Mouse (Mus musculus) MEL (cell line): Measurements from ENCODE around the gene Ypel5. TPM values are rescaled to one million over a fixed set of nuclear protein-coding genes. Genes with fewer than 3 reads are reported as not detected.

Source experiments
- DNase-seq: peaks from one replicate; pipeline ENCODE4 v3.0.0; 2011; ENCODE audit warnings: low read depth, low spot score
- H3K27ac ChIP-seq: 2 replicates; pipeline ENCODE4 v1.5.1; 2012; ENCODE audit warnings: low read depth, mild to moderate bottlenecking, control low read depth, low read length, moderate library complexity; ENCODE audit not compliant: control insufficient read depth
- H3K27me3 ChIP-seq, 2 experiments: fragments of 150-350 bp in 1 of 2; sonication (generic) in 1 of 2; 2 replicates each; pipeline ENCODE4 v1.6.1; 2012; ENCODE audit warnings: low read length in 2 of 2, mild to moderate bottlenecking in 2 of 2, improper control_type of control experiment in 1 of 2, moderate library complexity in 1 of 2; ENCODE audit not compliant: insufficient read depth in 2 of 2, control insufficient read depth in 1 of 2
- H3K36me3 ChIP-seq, 2 experiments: 2 replicates each; pipeline ENCODE4 v1.6.1; 2012 to 2014; ENCODE audit warnings: low read length in 2 of 2, improper control_type of control experiment in 1 of 2, inconsistent platforms in 1 of 2, mild to moderate bottlenecking in 1 of 2; ENCODE audit not compliant: insufficient read depth in 2 of 2, control insufficient read depth in 1 of 2
- H3K4me1 ChIP-seq, 2 experiments: fragments of 150-350 bp in 1 of 2; sonication (generic) in 1 of 2; 2 replicates each; pipeline ENCODE4 v1.6.1; 2012; ENCODE audit warnings: low read length in 2 of 2, improper control_type of control experiment in 1 of 2, mild to moderate bottlenecking in 1 of 2; ENCODE audit not compliant: insufficient read depth in 2 of 2, control insufficient read depth in 1 of 2
- H3K4me3 ChIP-seq, 2 experiments: fragments of 150-350 bp in 1 of 2; sonication (generic) in 1 of 2; 2 replicates each; pipeline ENCODE4 v1.5.1; 2012; ENCODE audit warnings: low read depth in 2 of 2, low read length in 2 of 2, mild to moderate bottlenecking in 2 of 2, moderate library complexity in 2 of 2, control low read depth in 1 of 2, improper control_type of control experiment in 1 of 2; ENCODE audit not compliant: control insufficient read depth in 1 of 2, insufficient read depth in 1 of 2
- H3K79me2 ChIP-seq: 2 replicates; pipeline ENCODE4 v1.6.1; 2012; ENCODE audit warnings: mild to moderate bottlenecking, low read length, moderate library complexity; ENCODE audit not compliant: control insufficient read depth, poor library complexity, insufficient read depth
- H3K9ac ChIP-seq: 2 replicates; pipeline ENCODE4 v1.6.1; 2012; ENCODE audit warnings: low read depth, mild to moderate bottlenecking, control low read depth, low read length, moderate library complexity; ENCODE audit not compliant: control insufficient read depth, poor library complexity, severe bottlenecking
- H3K9me3 ChIP-seq: fragments of 150-350 bp; sonication (generic); replicated peaks from 2 replicates; pipeline ENCODE4 v1.6.1; 2012; ENCODE audit warnings: mild to moderate bottlenecking, low read length, improper control_type of control experiment, moderate library complexity; ENCODE audit not compliant: insufficient read depth
- BHLHE40 ChIP-seq: IDR thresholded peaks from 2 replicates; pipeline ENCODE4 v1.6.1; 2012; ENCODE audit warnings: low read depth, mild to moderate bottlenecking, inconsistent platforms, low read length, improper control_type of control experiment, borderline replicate concordance
- CTCF ChIP-seq, 3 experiments: IDR thresholded peaks in 2 of 3; conservative IDR thresholded peaks in 1 of 3; 2 replicates each; pipeline ENCODE4 v1.5.1; 2011 to 2012; ENCODE audit warnings: low read length in 3 of 3, low read depth in 2 of 3, mild to moderate bottlenecking in 2 of 3, improper control_type of control experiment in 1 of 3, inconsistent platforms in 1 of 3, mixed read lengths in 1 of 3, moderate library complexity in 1 of 3; ENCODE audit not compliant: control insufficient read depth in 1 of 3, insufficient read depth in 1 of 3, poor library complexity in 1 of 3, severe bottlenecking in 1 of 3
- E2F4 ChIP-seq: IDR thresholded peaks from 2 replicates; pipeline ENCODE4 v1.6.1; 2011; ENCODE audit warnings: low read depth, low read length, improper control_type of control experiment, borderline replicate concordance
- ELF1 ChIP-seq: IDR thresholded peaks from 2 replicates; pipeline ENCODE4 v1.6.1; 2014; ENCODE audit warnings: low read depth, mild to moderate bottlenecking, inconsistent platforms, low read length, improper control_type of control experiment, moderate library complexity
- EP300 ChIP-seq, 2 experiments: IDR thresholded peaks; 2 replicates each; pipeline ENCODE4 v1.6.1; 2011; ENCODE audit warnings: improper control_type of control experiment in 2 of 2, low read length in 2 of 2, low read depth in 1 of 2, mild to moderate bottlenecking in 1 of 2
- ETS1 ChIP-seq: IDR thresholded peaks from 2 replicates; pipeline ENCODE4 v1.6.1; 2012; ENCODE audit warnings: low read depth, mild to moderate bottlenecking, inconsistent platforms, low read length, improper control_type of control experiment, moderate library complexity
- GATA1 ChIP-seq: IDR thresholded peaks from 2 replicates; pipeline ENCODE4 v1.6.1; 2011; ENCODE audit warnings: low read depth, low read length, improper control_type of control experiment
- MAFK ChIP-seq: IDR thresholded peaks from 2 replicates; pipeline ENCODE4 v1.6.1; 2011; ENCODE audit warnings: low read depth, mild to moderate bottlenecking, low read length, improper control_type of control experiment, borderline replicate concordance
- MAX ChIP-seq: IDR thresholded peaks from 2 replicates; pipeline ENCODE4 v1.6.1; 2011; ENCODE audit warnings: low read length, improper control_type of control experiment
- MAZ ChIP-seq: IDR thresholded peaks from 2 replicates; pipeline ENCODE4 v1.6.1; 2012; ENCODE audit warnings: low read depth, mild to moderate bottlenecking, inconsistent platforms, low read length, improper control_type of control experiment
- MEF2A ChIP-seq: IDR thresholded peaks from 2 replicates; pipeline ENCODE4 v1.6.1; 2014; ENCODE audit warnings: low read depth, mild to moderate bottlenecking, inconsistent platforms, low read length, improper control_type of control experiment; ENCODE audit not compliant: poor library complexity, insufficient replicate concordance, severe bottlenecking; ENCODE audit errors: extremely low read depth
- MXI1 ChIP-seq: IDR thresholded peaks from 2 replicates; pipeline ENCODE4 v1.6.1; 2011; ENCODE audit warnings: mild to moderate bottlenecking, low read depth, low read length, improper control_type of control experiment
- MYB ChIP-seq: IDR thresholded peaks from 2 replicates; pipeline ENCODE4 v1.6.1; 2011; ENCODE audit warnings: mild to moderate bottlenecking, low read depth, low read length, improper control_type of control experiment
- MYC ChIP-seq: IDR thresholded peaks from 2 replicates; pipeline ENCODE4 v1.6.1; 2011; ENCODE audit warnings: low read depth, mild to moderate bottlenecking, low read length, improper control_type of control experiment, moderate library complexity
- NELFE ChIP-seq: IDR thresholded peaks from 2 replicates; pipeline ENCODE4 v1.6.1; 2011; ENCODE audit warnings: low read depth, low read length, improper control_type of control experiment
- POLR2AphosphoS2 ChIP-seq: IDR thresholded peaks from 2 replicates; pipeline ENCODE4 v1.6.1; 2011; ENCODE audit warnings: low read length, improper control_type of control experiment
- POLR2AphosphoS5 ChIP-seq: IDR thresholded peaks from 2 replicates; pipeline ENCODE4 v1.6.1; 2012; ENCODE audit warnings: low read depth, borderline replicate concordance, mild to moderate bottlenecking, inconsistent platforms, low read length, moderate library complexity, mixed read lengths
- SIN3A ChIP-seq: IDR thresholded peaks from 2 replicates; pipeline ENCODE4 v1.6.1; 2012; ENCODE audit warnings: low read length, improper control_type of control experiment, inconsistent platforms
- USF1 ChIP-seq: IDR thresholded peaks from 2 replicates; pipeline ENCODE4 v1.6.1; 2014; ENCODE audit warnings: low read depth, mild to moderate bottlenecking, inconsistent platforms, low read length, improper control_type of control experiment, moderate library complexity
- USF2 ChIP-seq, 2 experiments: IDR thresholded peaks; 2 replicates each; pipeline ENCODE4 v1.6.1; 2011 to 2012; ENCODE audit warnings: improper control_type of control experiment in 2 of 2, low read length in 2 of 2, borderline replicate concordance in 1 of 2, inconsistent platforms in 1 of 2, low read depth in 1 of 2, mild to moderate bottlenecking in 1 of 2; ENCODE audit not compliant: insufficient read depth in 1 of 2
- ZC3H11A ChIP-seq: IDR thresholded peaks from 2 replicates; pipeline ENCODE4 v1.6.1; 2012; ENCODE audit warnings: low read depth, mild to moderate bottlenecking, inconsistent platforms, low read length, improper control_type of control experiment
- ZKSCAN1 ChIP-seq: IDR thresholded peaks from 2 replicates; pipeline ENCODE4 v1.6.1; 2012; ENCODE audit warnings: low read depth, mild to moderate bottlenecking, inconsistent platforms, low read length, improper control_type of control experiment, moderate library complexity
- ZNF384 ChIP-seq: IDR thresholded peaks from 2 replicates; pipeline ENCODE4 v1.6.1; 2012; ENCODE audit warnings: low read depth, mild to moderate bottlenecking, inconsistent platforms, low read length, improper control_type of control experiment
- polyA plus RNA-seq, 2 experiments: library from polyadenylated mRNA; stranded (reverse) in 1 of 2; unstranded in 1 of 2; fragments of >175 nt in 1 of 2; fragments of >200 nt in 1 of 2; gene quantifications; 2 replicates each; pipeline versions ENCODE4 v1.2.1 to v1.2.4; 2012; ENCODE audit warnings: low replicate concordance in 2 of 2, low read depth in 1 of 2; ENCODE audit not compliant: insufficient read length in 2 of 2, insufficient read depth in 1 of 2, missing spikeins in 1 of 2
- total RNA-seq: library from RNA; depleted of rRNA; stranded (reverse); fragments of 300-350 nt; gene quantifications from 2 replicates; pipeline ENCODE4 v1.2.3, GENCODE M21; 2012

Gene Ypel5
- total and polyA plus RNA-seq, 3 experiments: 9.2 to 80.4 (median 15.5) TPM

GRCm38 (mm10) chr17:72839000-72839399 lies 2.7 kb downstream of the Ypel5 start:
- no peaks in the 10 kb centered on the region for H3K9me3 ChIP-seq
- H3K4me1 ChIP-seq: peaks cover 10 to 22% of the 10 kb centered on the region in 2 experiments
- no peaks in the 10 kb centered on the region for H3K27me3 ChIP-seq
- TF ChIP-seq MYC (no peak), EP300 (IDR thresholded peaks at IDR 0.05; ENCODE audit: low read depth in 1 of 2, low read length in 2 of 2) (0 out of 4 replicates have a peak, but pooled peaks have one; percentile 27 to 41), MXI1 (peak; percentile 60), ZKSCAN1 (no peak), SIN3A (0 out of 2 replicates have a peak, but pooled peaks have one; percentile 5), MAFK (peak; percentile 76; the same call in 1 of the 2 replicates), ETS1 (peak; percentile 86)
- DNase-seq: peak; percentile 75
- peak overlapping the region; percentile 22 to 96; a peak in 3 of 4 replicates for H3K4me3 ChIP-seq
- peak overlapping the region; percentile 54 for H3K27ac ChIP-seq
- peaks cover 13% of the 10 kb centered on the region for H3K79me2 ChIP-seq
- peaks cover 0 to 27% of the 10 kb centered on the region in 2 experiments; a peak in 3 of 4 replicates for H3K36me3 ChIP-seq
- H3K9ac ChIP-seq: peak overlapping the region; percentile 96

GRCm38 (mm10) chr17:72844393-72844792 lies 8.1 kb downstream of the Ypel5 start:
- Histone ChIP-seq H3K9ac (no peak overlapping the region), H3K79me2 (peaks cover 3% of the 10 kb centered on the region; the same call in 1 of the 2 replicates), H3K9me3 (no peaks in the 10 kb centered on the region), H3K36me3 (peaks cover 19 to 26% of the 10 kb centered on the region in 2 experiments), H3K4me1 (peaks cover 11 to 13% of the 10 kb centered on the region in 2 experiments), H3K27ac (no peak overlapping the region), H3K4me3 (no peak overlapping the region), H3K27me3 (no peaks in the 10 kb centered on the region)
- TF ChIP-seq ZNF384 (no peak), GATA1 (no peak), BHLHE40 (no peak), MEF2A (no peak), CTCF (IDR thresholded peaks at IDR 0.05 in 2 of 3, conservative IDR thresholded peaks at IDR 0.05 in 1 of 3; ENCODE audit: control insufficient read depth in 1 of 3, insufficient read depth in 1 of 3, low read depth in 2 of 3, low read length in 3 of 3, poor library complexity in 1 of 3, severe bottlenecking in 1 of 3) (no peak), ZC3H11A (no peak), ELF1 (no peak), USF1 (no peak), POLR2AphosphoS2 (no peak), E2F4 (no peak), SIN3A (no peak), ETS1 (no peak), MAX (no peak), MAZ (no peak), NELFE (no peak), USF2 (IDR thresholded peaks at IDR 0.05; ENCODE audit: borderline replicate concordance in 1 of 2, insufficient read depth in 1 of 2, low read depth in 1 of 2, low read length in 2 of 2) (no peak), POLR2AphosphoS5 (no peak), MYB (no peak)
- DNase-seq: no peak
